Mouse (Mus musculus) testis, adult 2 months (tissue): ENCODE measurements around the gene Kif6.

Source experiments
- CTCF ChIP-seq: fragments of 200-500 bp; IDR thresholded peaks from 2 replicates; pipeline ENCODE4 v1.5.1; 2012; ENCODE audit warnings: low read depth, mild to moderate bottlenecking, inconsistent platforms, low read length, moderate library complexity; ENCODE audit not compliant: control insufficient read depth, insufficient read depth, insufficient replicate concordance
- POLR2A ChIP-seq: fragments of 200-500 bp; IDR thresholded peaks from 2 replicates; pipeline ENCODE4 v1.6.1; 2012; ENCODE audit warnings: low read depth, mild to moderate bottlenecking, inconsistent platforms, low read length, moderate library complexity; ENCODE audit not compliant: control insufficient read depth

DNA sequence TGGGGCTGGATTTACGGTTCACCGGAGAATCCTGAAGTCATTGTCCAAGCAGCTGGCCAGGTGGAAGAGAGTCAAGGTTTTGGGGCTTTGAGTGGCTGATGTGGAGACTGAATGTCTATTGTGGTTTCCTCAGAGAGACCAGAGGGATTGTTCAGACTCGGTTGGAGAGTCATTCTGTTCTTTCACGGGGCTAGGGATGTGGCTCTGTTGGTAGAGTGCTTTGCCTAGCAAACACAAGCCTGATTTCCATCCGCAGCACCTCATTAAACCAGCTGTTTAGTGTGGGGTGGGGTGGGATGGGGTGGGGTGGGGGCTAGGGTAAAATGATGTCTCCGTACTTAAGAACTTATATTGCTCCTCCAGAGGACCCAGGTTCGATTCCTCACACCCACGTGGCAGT is 146.9 kb downstream of the Kif6 start:
- TF ChIP-seq POLR2A, result no peak
- TF ChIP-seq CTCF, result no peak
